Mouse (Mus musculus): ENCODE measurements around the gene Shisa9. TPM values are rescaled to one million over a fixed set of nuclear protein-coding genes. Genes with fewer than 3 reads are reported as not detected.

Shisa9 gene
- total and polyA plus RNA-seq, 3 experiments, result not detected

DNA sequence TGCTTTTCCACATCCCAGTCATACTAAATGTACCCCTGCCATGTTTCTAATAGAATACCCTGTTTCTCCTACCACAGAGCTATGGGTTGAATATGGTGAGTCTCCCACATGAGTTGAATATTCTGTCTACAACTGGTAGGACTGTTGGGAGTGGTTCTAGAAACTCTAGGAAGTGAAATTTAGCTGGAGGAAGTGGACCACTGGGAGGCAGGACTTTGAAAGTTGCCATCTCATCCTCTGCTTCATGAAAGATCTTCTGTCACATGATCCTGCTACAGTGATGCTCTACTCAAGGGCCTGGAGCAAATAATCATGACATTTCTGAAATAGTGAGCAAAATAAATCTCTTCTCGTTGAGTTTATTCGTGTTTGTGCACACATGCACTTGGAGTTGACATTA is 7.2 kb upstream of the Shisa9 start:
- TF ChIP-seq USF1 (IDR thresholded peaks at IDR 0.05; ENCODE audit: low read depth, low read length) (no peak), IRF4 (IDR thresholded peaks at IDR 0.05; ENCODE audit: low read depth, low read length) (no peak), USF2 (conservative IDR thresholded peaks at IDR 0.05; ENCODE audit: low read depth, low read length) (no peak), NRF1 (IDR thresholded peaks at IDR 0.05; ENCODE audit: low read depth, low read length) (no peak), KAT2A (IDR thresholded peaks at IDR 0.05; ENCODE audit: insufficient replicate concordance, low read length) (no peak), PAX5 (IDR thresholded peaks at IDR 0.05; ENCODE audit: low read length) (no peak), NELFE (IDR thresholded peaks at IDR 0.05; ENCODE audit: low read depth, low read length) (no peak), CHD1 (IDR thresholded peaks at IDR 0.05; ENCODE audit: low read depth, low read length) (no peak), ETS1 (conservative IDR thresholded peaks at IDR 0.05; ENCODE audit: low read depth, low read length) (no peak), ZKSCAN1 (IDR thresholded peaks at IDR 0.05; ENCODE audit: borderline replicate concordance, low read depth, low read length) (no peak), UBTF (IDR thresholded peaks at IDR 0.05; ENCODE audit: low read depth, low read length) (no peak), ZC3H11A (IDR thresholded peaks at IDR 0.05; ENCODE audit: low read depth, low read length) (no peak), MAX (IDR thresholded peaks at IDR 0.05; ENCODE audit: low read length) (no peak), JUN (IDR thresholded peaks at IDR 0.05; ENCODE audit: insufficient read depth, low read depth, low read length) (no peak), CTCF (conservative IDR thresholded peaks at IDR 0.05 in 1 of 2, IDR thresholded peaks at IDR 0.05 in 1 of 2; ENCODE audit: low read depth in 2 of 2, low read length in 2 of 2) (no peak), RAD21 (IDR thresholded peaks at IDR 0.05; ENCODE audit: low read depth, low read length) (no peak), E2F4 (IDR thresholded peaks at IDR 0.05; ENCODE audit: insufficient replicate concordance, low read depth, low read length) (no peak)
- Histone ChIP-seq H3K27ac (ENCODE audit: insufficient read depth, low read depth) (no peak overlapping the region), H3K4me2 (ENCODE audit: insufficient read depth, low read depth, poor library complexity, severe bottlenecking) (no peak overlapping the region), H3K9me3 (replicated peaks; ENCODE audit: low read length) (no peaks in the 10 kb centered on the region), H3K79me2 (replicated peaks; ENCODE audit: control insufficient read depth, extremely low read depth, insufficient read depth, poor library complexity, severe bottlenecking) (no peaks in the 10 kb centered on the region), H3K36me3 (replicated peaks in 1 of 2; ENCODE audit: control insufficient read depth in 1 of 2, insufficient read depth in 1 of 2, low read length in 1 of 2) (no peaks in the 10 kb centered on the region), H3K4me1 (ENCODE audit: control insufficient read depth in 1 of 2, insufficient read depth in 2 of 2) (no peaks in the 10 kb centered on the region), H3K4me3 (replicated peaks in 1 of 3; ENCODE audit: low read depth in 2 of 3, low read length in 2 of 3, poor library complexity in 1 of 3) (no peak overlapping the region), H3K27me3 (replicated peaks) (peaks cover 5% of the 10 kb centered on the region), H3K9ac (ENCODE audit: insufficient read depth, low read depth) (no peak overlapping the region)
- DNase-seq (ENCODE audit: extremely low read depth), result no peak
- in situ Hi-C loops (cut with MboI; ENCODE audit: low pct_ligation_motif_present, low pct_unique_long_range_greater_than_20kb, low sequenced_read_pairs), result no loop called here
- dilution Hi-C loops (cut with MboI; ENCODE audit: extremely low pct_ligation_motif_present, extremely low pct_unique_long_range_greater_than_20kb, low sequenced_read_pairs), result no loop called here

DNA sequence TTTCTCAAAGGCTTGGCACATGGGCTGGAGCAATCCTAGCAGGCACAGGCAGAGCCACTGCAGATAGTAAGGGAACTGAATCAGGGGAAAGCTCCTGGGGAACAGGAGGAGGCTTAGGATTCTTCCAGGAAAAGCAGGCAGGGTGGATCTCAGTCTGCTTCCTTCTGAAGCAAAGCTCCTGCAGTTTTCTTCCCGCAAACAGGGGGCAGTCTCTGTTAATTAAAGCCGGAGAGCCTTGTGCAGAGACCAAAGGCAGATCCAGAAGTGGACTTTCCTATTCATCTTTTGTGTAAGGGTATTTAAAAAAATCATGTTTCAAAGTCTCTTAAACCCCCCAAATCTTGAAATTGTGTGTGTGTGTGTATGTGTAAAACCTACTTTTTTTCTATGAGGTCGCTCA is 3.1 kb upstream of the Shisa9 start:
- dilution Hi-C loops (cut with MboI; ENCODE audit: extremely low pct_ligation_motif_present, extremely low pct_unique_long_range_greater_than_20kb, low sequenced_read_pairs), result no loop called here
- H3K4me2 ChIP-seq (ENCODE audit: insufficient read depth, low read depth, poor library complexity, severe bottlenecking), result no peak overlapping the region
- H3K4me3 ChIP-seq (replicated peaks in 1 of 3; ENCODE audit: low read depth in 2 of 3, low read length in 2 of 3, poor library complexity in 1 of 3), result no peak overlapping the region
- peaks cover 20% of the 10 kb centered on the region for H3K9me3 ChIP-seq (replicated peaks; ENCODE audit: low read length)
- H3K79me2 ChIP-seq (replicated peaks; ENCODE audit: control insufficient read depth, extremely low read depth, insufficient read depth, poor library complexity, severe bottlenecking), result no peaks in the 10 kb centered on the region
- H3K27me3 ChIP-seq (replicated peaks), result no peaks in the 10 kb centered on the region
- H3K36me3 ChIP-seq (replicated peaks in 1 of 2; ENCODE audit: control insufficient read depth in 1 of 2, insufficient read depth in 1 of 2, low read length in 1 of 2), result no peaks in the 10 kb centered on the region
- in situ Hi-C loops (cut with MboI; ENCODE audit: low pct_ligation_motif_present, low pct_unique_long_range_greater_than_20kb, low sequenced_read_pairs), result no loop called here
- H3K27ac ChIP-seq (ENCODE audit: insufficient read depth, low read depth), result no peak overlapping the region
- DNase-seq (ENCODE audit: extremely low read depth), result no peak
- peak; percentile 47 for TF ChIP-seq SMC3 (IDR thresholded peaks at IDR 0.05; ENCODE audit: low read depth, low read length)
- no peak for TF ChIP-seq MAZ (IDR thresholded peaks at IDR 0.05; ENCODE audit: low read depth, low read length)
- peak; percentile 16 to 63; a peak in 2 of 4 replicates for TF ChIP-seq CTCF (conservative IDR thresholded peaks at IDR 0.05 in 1 of 2, IDR thresholded peaks at IDR 0.05 in 1 of 2; ENCODE audit: low read depth in 2 of 2, low read length in 2 of 2)
- TF ChIP-seq HCFC1 (IDR thresholded peaks at IDR 0.05; ENCODE audit: low read depth, low read length), result no peak
- no peak for TF ChIP-seq ZKSCAN1 (IDR thresholded peaks at IDR 0.05; ENCODE audit: borderline replicate concordance, low read depth, low read length)
- no peak for TF ChIP-seq USF1 (IDR thresholded peaks at IDR 0.05; ENCODE audit: low read depth, low read length)
- TF ChIP-seq RAD21 (IDR thresholded peaks at IDR 0.05; ENCODE audit: low read depth, low read length), result peak; percentile 64
- no peak for TF ChIP-seq CHD1 (IDR thresholded peaks at IDR 0.05; ENCODE audit: low read depth, low read length)
- no peak for TF ChIP-seq ZMIZ1 (IDR thresholded peaks at IDR 0.05; ENCODE audit: low read depth, low read length)
- no peak for TF ChIP-seq CHD2 (IDR thresholded peaks at IDR 0.05; ENCODE audit: low read length)
- TF ChIP-seq UBTF (IDR thresholded peaks at IDR 0.05; ENCODE audit: low read depth, low read length), result no peak
- no peak overlapping the region for H3K9ac ChIP-seq (ENCODE audit: insufficient read depth, low read depth)
- no peaks in the 10 kb centered on the region for H3K4me1 ChIP-seq (ENCODE audit: control insufficient read depth in 1 of 2, insufficient read depth in 2 of 2)
